Comparison of ENCODE assay signal across 21 mouse cellular contexts in the genomic region with DNA sequence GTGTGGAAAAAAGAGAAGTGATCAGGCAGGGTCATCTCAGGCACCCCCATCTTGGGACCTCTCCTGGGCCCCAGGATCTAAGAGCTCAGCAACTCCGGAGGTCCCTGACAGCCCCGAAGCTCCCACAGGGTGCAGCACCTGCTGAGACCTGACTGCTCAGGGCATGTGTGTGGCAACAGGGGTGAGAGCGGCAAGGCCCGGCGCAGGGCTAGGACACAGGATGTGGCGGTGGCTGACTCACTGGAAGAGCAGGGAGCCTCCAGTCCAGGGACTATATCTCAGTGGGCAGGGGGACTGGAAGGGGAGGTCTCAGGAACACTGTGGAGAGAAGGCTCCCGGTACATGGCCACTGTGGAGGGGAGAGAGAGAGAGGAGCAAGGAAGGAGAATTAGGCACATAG. TPM values are rescaled to one million over a fixed set of nuclear protein-coding genes. Genes with fewer than 3 reads are reported as not detected.
"Had no signal": no experiment of that assay in that cellular context is flagged by ENCODE, and none has a peak within 500 bp of the region (broad histone marks: within the 10 kb centered on the region; RNA-seq: fewer than 3 reads in every experiment).

No protein-coding gene starts in this region.

- H3K4me3 ChIP-seq: limb, embryonic 15.5 days; liver, embryonic 12.5 days; lung, embryonic 15.5 days had no signal

- DNase-seq: kidney, adult 8-10 months; kidney, postnatal 36 days; layer of hippocampus, adult 9-11 months; layer of hippocampus, postnatal 36 days; lung, postnatal 14 days; midbrain, embryonic 14.5 days; right cerebral cortex, adult 18-20 months; thymus, postnatal 36 days had no signal

- H3K27ac ChIP-seq: kidney, postnatal 0 days; limb, embryonic 15.5 days; liver, embryonic 12.5 days; lung, embryonic 15.5 days had no signal

- H3K9ac ChIP-seq: limb, embryonic 15.5 days; liver, embryonic 12.5 days; lung, embryonic 15.5 days had no signal

- H3K9me3 ChIP-seq: limb, embryonic 15.5 days; liver, embryonic 12.5 days; lung, embryonic 15.5 days had no signal

- H3K4me2 ChIP-seq: limb, embryonic 15.5 days; liver, embryonic 12.5 days; lung, embryonic 15.5 days had no signal

- ATAC-seq: liver, embryonic 12.5 days had no signal

- H3K36me3 ChIP-seq: liver, embryonic 12.5 days; lung, embryonic 15.5 days had no signal

RNA-seq across cellular contexts. Expression of a gene that starts 3.7 kb away (rescaled TPM):
- total RNA-seq: monocyte, adult 5-6 weeks had no signal

RNA-seq across cellular contexts. Expression of a gene that starts 7.5 kb away (rescaled TPM):
- total RNA-seq: layer of hippocampus, adult 18-20 months; left cerebral cortex, postnatal 25 days; monocyte, adult 5-6 weeks had no signal

RNA-seq across cellular contexts. Expression of a gene that starts 17.2 kb away (rescaled TPM):
- total RNA-seq: layer of hippocampus, adult 18-20 months; layer of hippocampus, postnatal 36 days; left cerebral cortex, adult 8-10 months; left cerebral cortex, postnatal 25 days; monocyte, adult 5-6 weeks had no signal
- polyA plus RNA-seq: kidney, postnatal 0 days; limb, embryonic 11.5 days; limb, embryonic 15.5 days; liver, embryonic 12.5 days; liver, embryonic 16.5 days; lung, embryonic 15.5 days; midbrain, embryonic 14.5 days; neural tube, embryonic 14.5 days; stomach, embryonic 14.5 days; thymus, postnatal 0 days had no signal

RNA-seq across cellular contexts. Expression of a gene that starts 20.3 kb away (rescaled TPM):
- total RNA-seq: layer of hippocampus, adult 18-20 months; layer of hippocampus, postnatal 36 days; left cerebral cortex, adult 8-10 months; left cerebral cortex, postnatal 25 days; monocyte, adult 5-6 weeks had no signal
- polyA plus RNA-seq: kidney, postnatal 0 days; limb, embryonic 11.5 days; limb, embryonic 15.5 days; liver, embryonic 12.5 days; liver, embryonic 16.5 days; lung, embryonic 15.5 days; midbrain, embryonic 14.5 days; stomach, embryonic 14.5 days; thymus, postnatal 0 days had no signal
